ENCODE assay signal across 7 mouse cellular contexts in genomic region chr11:119228846-119229626, GRCm38 (mm10). TPM values are rescaled to one million over a fixed set of nuclear protein-coding genes. Genes with fewer than 3 reads are reported as not detected.
DNase-seq lines count a peak whose midpoint lies in the region; ATAC-seq lines count a peak whose summit lies in the region.

No protein-coding gene starts in this region.

- intact Hi-C loops in gastrocnemius, postnatal 14 days (cut with DNase I; ENCODE audit: low total_unique reads): no loop called here
- intact Hi-C loops in left cerebral cortex, postnatal 25 days (cut with DNase I): no loop called here

- H3K27me3 ChIP-seq in megakaryocyte, embryonic 14.5 days (replicated peaks): peaks cover 89% of the 10 kb centered on the region

- H3K4me1 ChIP-seq in megakaryocyte, embryonic 14.5 days: peaks cover 22% of the 10 kb centered on the region

- peak overlapping the region; percentile 92 for H3K4me3 ChIP-seq in megakaryocyte, embryonic 14.5 days (replicated peaks)

- peak; percentile 85 for DNase-seq in NIH3T3 (ENCODE audit: low read depth)
- DNase-seq in gastrocnemius, postnatal 14 days: peak; percentile 77
- DNase-seq in hindlimb bud, embryonic 11.5 days (ENCODE audit: extremely low spot score, low read depth, low spot score): peak; percentile 69
- peak; percentile 72 to 73 for DNase-seq in left cerebral cortex, postnatal 25 days (ENCODE audit: low spot score in 2 of 2)
- DNase-seq in right cerebral cortex, postnatal 14 days: peak; percentile 69

- ATAC-seq in common myeloid progenitor, adult 5-6 weeks (replicated peaks; ENCODE audit: low read depth, poor library complexity, severe bottlenecking): peak; percentile 77

- H3K9me3 ChIP-seq in megakaryocyte, embryonic 14.5 days: no peaks in the 10 kb centered on the region

- no peaks in the 10 kb centered on the region for H3K36me3 ChIP-seq in megakaryocyte, embryonic 14.5 days (replicated peaks; ENCODE audit: low read length)

RNA-seq across cellular contexts. Expression of gene Ccdc40, which starts 0.7 kb away (rescaled TPM):
- 11.5 and 24.3 TPM in 2 replicates for total RNA-seq in common myeloid progenitor, adult 5-6 weeks (2017)
- not detected for total RNA-seq in gastrocnemius, postnatal 14 days (2021)
- 1 to 10 TPM in 1 of 2 experiments, under 1 TPM in 1; 0.98 to 1.4 TPM for total RNA-seq in left cerebral cortex, postnatal 25 days (2021)
- 1.7 and 4.3 TPM in 2 replicates for polyA plus RNA-seq in megakaryocyte, embryonic 14.5 days (2012; ENCODE audit: insufficient read depth, low replicate concordance)

RNA-seq across cellular contexts. Expression of gene Tbc1d16, which starts 0.7 kb away (rescaled TPM):
- total RNA-seq in common myeloid progenitor, adult 5-6 weeks (2017): 3.5 and 4.3 TPM in 2 replicates
- 10 to 100 TPM; 14.3 to 18.5 TPM for total RNA-seq in gastrocnemius, postnatal 14 days (2021)
- 10 to 100 TPM; 32.1 to 40.9 TPM for total RNA-seq in left cerebral cortex, postnatal 25 days (2021)
- polyA plus RNA-seq in megakaryocyte, embryonic 14.5 days (2012; ENCODE audit: insufficient read depth, low replicate concordance): 0.85 TPM in 1 of 2 replicates, not detected in the other

RNA-seq across cellular contexts. Expression of gene Gaa, which starts 38.7 kb away (rescaled TPM):
- 19.6 and 33.4 TPM in 2 replicates for total RNA-seq in common myeloid progenitor, adult 5-6 weeks (2017)
- 10 to 100 TPM; 79.1 to 81.6 TPM for total RNA-seq in gastrocnemius, postnatal 14 days (2021)
- 100 to 1,000 TPM; 232 to 233 TPM for total RNA-seq in left cerebral cortex, postnatal 25 days (2021)
- 44.2 and 58.6 TPM in 2 replicates for polyA plus RNA-seq in megakaryocyte, embryonic 14.5 days (2012; ENCODE audit: insufficient read depth, low replicate concordance)

Comparison
In these comparisons a context has a peak if more than half of its experiments do, and no peak if none do; other contexts are left out.
1. Peak in every context shown above with its lines: DNase-seq, ATAC-seq and H3K4me3 ChIP-seq.